Mouse (Mus musculus) neural tube, embryonic 11.5 days (tissue): ENCODE measurements around the gene Itga9. TPM values are rescaled to one million over a fixed set of nuclear protein-coding genes. Genes with fewer than 3 reads are reported as not detected.

Experiments
- ATAC-seq: fragments of 200-750 bp; cut with Nextera tagmentation; 2 replicates; pipeline ENCODE4 v1.8.0; 2017; ENCODE audit warnings: moderate number of reproducible peaks, mild to moderate bottlenecking, moderate TSS enrichment, moderate library complexity; ENCODE audit not compliant: insufficient read depth, low FRiP score, low TSS enrichment
- DNase-seq: peaks from one replicate; pipeline ENCODE4 v3.0.0-alpha.2; 2015; ENCODE audit warnings: low spot score
- H3K27ac ChIP-seq: fragments of 300-500 bp; sonication (generic); 2 replicates; pipeline ENCODE4 v1.5.1; 2014; ENCODE audit warnings: low read depth, mild to moderate bottlenecking, low read length
- H3K27me3 ChIP-seq: fragments of 300-500 bp; sonication (generic); 2 replicates; pipeline ENCODE4 v1.6.1; 2014; ENCODE audit warnings: mild to moderate bottlenecking, low read length, mixed read lengths; ENCODE audit not compliant: control insufficient read depth, insufficient read depth
- H3K36me3 ChIP-seq: fragments of 300-500 bp; sonication (generic); 2 replicates; pipeline ENCODE4 v1.6.1; 2014; ENCODE audit warnings: mild to moderate bottlenecking, low read length, moderate library complexity, mixed read lengths; ENCODE audit not compliant: control insufficient read depth, insufficient read depth
- H3K4me1 ChIP-seq: fragments of 300-500 bp; sonication (generic); 2 replicates; pipeline ENCODE4 v1.6.1; 2014; ENCODE audit warnings: low read length, mixed read lengths; ENCODE audit not compliant: control insufficient read depth, insufficient read depth
- H3K4me2 ChIP-seq: fragments of 300-500 bp; sonication (generic); 2 replicates; pipeline ENCODE4 v1.6.1; 2014; ENCODE audit warnings: low read depth, mild to moderate bottlenecking, moderate library complexity
- H3K4me3 ChIP-seq: fragments of 300-500 bp; sonication (generic); 2 replicates; pipeline ENCODE4 v1.5.1; 2014; ENCODE audit warnings: low read depth, low read length
- H3K9ac ChIP-seq: fragments of 300-500 bp; sonication (generic); 2 replicates; pipeline ENCODE4 v1.6.1; 2014; ENCODE audit warnings: mild to moderate bottlenecking, low read length
- H3K9me3 ChIP-seq: fragments of 300-500 bp; sonication (generic); 2 replicates; pipeline ENCODE4 v1.6.1; 2016; ENCODE audit warnings: low read length; ENCODE audit not compliant: control insufficient read depth
- WGBS: fragments of 180-500 bp; shearing (Covaris S2); extraction: QIAGEN DNeasy Blood & Tissue Kit; methylation state at CpG from one replicate; pipeline ENCODE4 v1.1.7; 2014; 5-methylcytosine and 5-hydroxymethylcytosine counted together
- polyA plus RNA-seq: library from polyadenylated mRNA; unstranded; fragments of >200 nt; fragmentation: Nextera tagmentation; extraction: Ambion mirVana; gene quantifications from 2 replicates; pipeline ENCODE4 v1.2.1, GENCODE M21; 2014

Gene Itga9
- polyA plus RNA-seq, 1 experiment from 2014 or later = 8.2 TPM

DNA sequence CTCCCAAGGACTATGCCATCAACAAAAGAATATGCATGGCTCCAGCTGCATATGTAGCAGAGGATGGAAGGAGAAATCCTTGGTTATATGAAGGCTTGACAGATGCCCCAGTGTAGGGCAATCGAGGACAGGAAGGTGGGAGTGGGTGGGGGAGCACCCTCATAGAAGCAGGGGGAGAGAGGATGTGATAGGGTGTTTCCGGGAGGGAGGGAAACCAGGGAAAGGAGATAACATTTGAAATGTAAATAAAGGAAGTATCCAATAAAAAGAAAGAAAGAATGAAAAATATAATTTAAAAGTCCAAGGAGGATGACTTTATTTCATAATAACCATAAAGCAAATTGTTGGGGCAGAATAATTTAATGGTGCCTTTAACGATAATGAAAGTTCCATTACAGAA is 307.1 kb downstream of the Itga9 start:
- H3K4me1 ChIP-seq = no peaks in the 10 kb centered on the region
- WGBS = 88% methylated on average over 3 of the region's 3 CpGs
- H3K27me3 ChIP-seq = no peaks in the 10 kb centered on the region
- DNase-seq (no peak), ATAC-seq (no peak)
- no peaks in the 10 kb centered on the region for H3K36me3 ChIP-seq
- no peak overlapping the region for H3K4me3 ChIP-seq
- H3K9me3 ChIP-seq = no peaks in the 10 kb centered on the region
- H3K4me2 ChIP-seq = no peak overlapping the region
- no peak overlapping the region for H3K27ac ChIP-seq
- no peak overlapping the region for H3K9ac ChIP-seq

- Histone ChIP-seq H3K9me3 (no peaks in the 10 kb centered on the region), H3K27ac (no peak overlapping the region), H3K4me3 (no peak overlapping the region), H3K27me3 (no peaks in the 10 kb centered on the region), H3K4me2 (no peak overlapping the region), H3K9ac (no peak overlapping the region), H3K36me3 (no peaks in the 10 kb centered on the region), H3K4me1 (no peaks in the 10 kb centered on the region)
- ATAC-seq (no peak), DNase-seq (no peak)
- 42% methylated on average over 8 of the region's 8 CpGs for WGBS
Observed at GRCm38 (mm10) chr9:118914589-118914988, 308.1 kb downstream of the Itga9 start.

- H3K4me1 ChIP-seq = no peaks in the 10 kb centered on the region
- H3K27me3 ChIP-seq = no peaks in the 10 kb centered on the region
- H3K9me3 ChIP-seq = no peaks in the 10 kb centered on the region
- ATAC-seq (no peak), DNase-seq (peak; percentile 45)
- no peak overlapping the region for H3K9ac ChIP-seq
- no peak overlapping the region for H3K4me2 ChIP-seq
- no peaks in the 10 kb centered on the region for H3K36me3 ChIP-seq
- 52% methylated on average over 5 of the region's 5 CpGs for WGBS
- H3K4me3 ChIP-seq = no peak overlapping the region
- no peak overlapping the region for H3K27ac ChIP-seq
Observed at GRCm38 (mm10) chr9:118915290-118915689, 308.8 kb downstream of the Itga9 start.

- 78% methylated on average over 16 of the region's 16 CpGs for WGBS
- H3K9ac ChIP-seq = no peak overlapping the region
- DNase-seq = no peak
- no peak overlapping the region for H3K4me2 ChIP-seq
- H3K4me3 ChIP-seq = no peak overlapping the region
- H3K27me3 ChIP-seq = no peaks in the 10 kb centered on the region
- no peak for ATAC-seq
- no peak overlapping the region for H3K27ac ChIP-seq
- peaks cover 3% of the 10 kb centered on the region; the same call in 1 of the 2 replicates for H3K4me1 ChIP-seq
- no peaks in the 10 kb centered on the region for H3K9me3 ChIP-seq
- H3K36me3 ChIP-seq = no peaks in the 10 kb centered on the region
Observed at GRCm38 (mm10) chr9:118919672-118920186, 313.2 kb downstream of the Itga9 start.

DNA sequence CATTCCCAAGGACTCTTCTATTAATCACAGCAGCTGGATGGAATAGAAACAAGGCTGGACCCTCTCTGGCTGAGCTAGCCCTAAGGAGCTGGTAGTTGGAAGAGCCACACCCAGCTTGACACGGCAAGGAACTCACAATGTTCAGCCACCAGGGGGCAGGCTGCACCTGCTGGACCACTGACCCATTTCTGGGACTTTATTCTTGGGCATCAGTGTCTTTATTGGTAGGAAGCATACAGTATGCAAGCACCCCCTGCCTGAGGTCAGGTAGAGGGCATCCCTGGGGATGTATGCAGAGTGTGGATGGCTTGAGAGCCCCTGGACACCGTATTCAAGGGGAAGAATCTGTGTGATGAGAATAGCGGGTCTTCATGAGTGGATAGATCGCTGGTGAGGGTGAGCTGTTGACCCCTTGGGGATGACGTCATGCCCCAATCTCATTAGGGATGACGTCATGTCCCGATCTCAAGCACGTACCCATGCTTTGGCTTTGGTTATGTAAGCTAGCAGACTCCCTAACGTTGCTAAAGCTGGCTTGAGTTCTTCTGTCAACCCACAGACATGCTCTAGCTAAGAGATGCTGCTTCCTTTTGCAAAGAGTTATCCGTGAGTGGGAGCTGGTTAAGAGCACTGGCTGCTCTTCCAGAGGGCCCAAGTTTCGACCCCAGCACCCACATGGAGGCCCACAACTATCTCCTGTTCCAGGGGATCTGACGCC is 314.5 kb downstream of the Itga9 start:
- H3K27ac ChIP-seq = no peak overlapping the region
- WGBS = 54% methylated on average over 12 of the region's 12 CpGs
- H3K4me3 ChIP-seq = no peak overlapping the region
- H3K9me3 ChIP-seq = no peaks in the 10 kb centered on the region
- peaks cover 8% of the 10 kb centered on the region; the same call in 1 of the 2 replicates for H3K4me1 ChIP-seq
- H3K27me3 ChIP-seq = no peaks in the 10 kb centered on the region
- ATAC-seq (peak; percentile 17; the same call in 1 of the 2 replicates), DNase-seq (peak; percentile 86)
- no peaks in the 10 kb centered on the region for H3K36me3 ChIP-seq
- H3K4me2 ChIP-seq = no peak overlapping the region
- no peak overlapping the region for H3K9ac ChIP-seq

- Histone ChIP-seq H3K27me3 (no peaks in the 10 kb centered on the region), H3K27ac (no peak overlapping the region), H3K4me1 (peaks cover 10% of the 10 kb centered on the region), H3K9me3 (no peaks in the 10 kb centered on the region), H3K4me3 (no peak overlapping the region), H3K9ac (no peak overlapping the region), H3K36me3 (no peaks in the 10 kb centered on the region), H3K4me2 (no peak overlapping the region)
- ATAC-seq = no peak
- no peak for DNase-seq
- WGBS = 79% methylated on average over 3 of the region's 3 CpGs
Observed at GRCm38 (mm10) chr9:118921926-118922325, 315.4 kb downstream of the Itga9 start.

DNA sequence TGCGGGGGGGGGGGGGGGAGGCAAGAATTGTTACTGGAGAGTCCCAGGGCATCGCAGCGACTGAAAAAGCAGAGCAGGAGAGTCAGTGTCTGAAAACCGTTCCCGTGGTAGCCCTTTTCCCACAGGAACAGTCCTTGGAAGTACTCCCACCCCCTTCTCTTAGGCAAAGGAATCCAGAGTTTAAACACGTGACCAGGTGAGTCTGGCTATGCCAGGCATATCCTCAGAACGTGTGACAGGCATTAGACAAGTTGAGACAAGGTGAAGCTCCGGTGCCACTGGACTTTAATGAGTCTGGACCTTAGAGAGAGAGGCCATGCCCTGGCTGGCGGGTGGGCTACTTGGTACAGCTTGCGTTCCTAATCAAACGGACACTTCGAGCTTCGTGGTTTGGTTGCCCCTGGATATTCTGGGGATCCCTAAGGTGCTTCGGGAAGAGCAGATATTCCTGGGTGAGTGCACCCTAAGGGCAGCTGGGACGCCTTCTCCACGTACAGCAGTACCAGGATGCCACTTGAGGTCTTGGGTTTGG is 318.1 kb downstream of the Itga9 start:
- 15% methylated on average over 16 of the region's 16 CpGs for WGBS
- DNase-seq = no peak
- peak; percentile 5 for ATAC-seq

GRCm38 (mm10) chr9:118925286-118926110 is 319.0 kb downstream of the Itga9 start:
- DNase-seq (peak; percentile 94), ATAC-seq (peak; percentile 86)
- peaks cover 22% of the 10 kb centered on the region for H3K4me1 ChIP-seq
- no peaks in the 10 kb centered on the region for H3K9me3 ChIP-seq
- H3K4me2 ChIP-seq = peak overlapping the region; percentile 98
- H3K27me3 ChIP-seq = no peaks in the 10 kb centered on the region
- peak overlapping the region; percentile 74 for H3K4me3 ChIP-seq
- H3K36me3 ChIP-seq = no peaks in the 10 kb centered on the region
- H3K27ac ChIP-seq = peak overlapping the region; percentile 44; the same call in 1 of the 2 replicates
- H3K9ac ChIP-seq = peak overlapping the region; percentile 80
- WGBS = under 1% methylated on average over 44 of the region's 53 CpGs

More for the DNA sequence above, 318.1 kb downstream of the Itga9 start:
- H3K9ac ChIP-seq = peak overlapping the region; percentile 47
- peak overlapping the region; percentile 98 for H3K4me2 ChIP-seq
- H3K4me3 ChIP-seq = peak overlapping the region; percentile 74
- H3K4me1 ChIP-seq = peaks cover 22% of the 10 kb centered on the region
- no peak overlapping the region for H3K27ac ChIP-seq
- no peaks in the 10 kb centered on the region for H3K9me3 ChIP-seq
- no peaks in the 10 kb centered on the region for H3K36me3 ChIP-seq
- H3K27me3 ChIP-seq = no peaks in the 10 kb centered on the region
